Mouse (Mus musculus) stomach, embryonic 15.5 days (tissue): Measurements from ENCODE around the gene Ostm1. TPM values are rescaled to one million over a fixed set of nuclear protein-coding genes. Genes with fewer than 3 reads are reported as not detected.
A peak's percentile ranks its signal among the peaks of the same experiment; 100 is the strongest.

Experiments used
- ATAC-seq: fragments of 200-750 bp; cut with Nextera tagmentation; 2 replicates; pipeline ENCODE4 v1.8.0; 2017; ENCODE audit warnings: low read depth, moderate number of reproducible peaks, moderate TSS enrichment; ENCODE audit not compliant: insufficient read depth, low FRiP score
- H3K27ac ChIP-seq: fragments of 300-500 bp; sonication (generic); 2 replicates; pipeline ENCODE4 v1.5.1; 2015; ENCODE audit warnings: mild to moderate bottlenecking, inconsistent platforms
- H3K27me3 ChIP-seq: fragments of 300-500 bp; sonication (generic); replicated peaks from 2 replicates; pipeline ENCODE4 v1.6.1; 2015; ENCODE audit warnings: inconsistent platforms
- H3K36me3 ChIP-seq: fragments of 300-500 bp; sonication (generic); 2 replicates; pipeline ENCODE4 v1.6.1; 2015; ENCODE audit warnings: inconsistent platforms
- H3K4me1 ChIP-seq: fragments of 300-500 bp; sonication (generic); 2 replicates; pipeline ENCODE4 v1.6.1; 2015; ENCODE audit warnings: inconsistent platforms
- H3K4me2 ChIP-seq: fragments of 300-500 bp; sonication (generic); 2 replicates; pipeline ENCODE4 v1.6.1; 2015; ENCODE audit warnings: mild to moderate bottlenecking, inconsistent platforms
- H3K4me3 ChIP-seq: fragments of 300-500 bp; sonication (generic); replicated peaks from 2 replicates; pipeline ENCODE4 v1.5.1; 2015; ENCODE audit warnings: inconsistent platforms
- H3K9ac ChIP-seq: fragments of 300-500 bp; sonication (generic); 2 replicates; pipeline ENCODE4 v1.6.1; 2015; ENCODE audit warnings: inconsistent platforms
- H3K9me3 ChIP-seq: fragments of 300-500 bp; sonication (generic); 2 replicates; pipeline ENCODE4 v1.6.1; 2016; ENCODE audit warnings: inconsistent platforms
- whole genome bisulfite sequencing: fragments of 180-500 bp; shearing (Covaris S2); methylation state at CpG from one replicate; pipeline ENCODE4 v1.1.7; 2015; 5-methylcytosine and 5-hydroxymethylcytosine counted together
- polyA plus RNA-seq: library from polyadenylated mRNA; unstranded; fragments of >200 nt; fragmentation: Nextera tagmentation; extraction: Ambion mirVana; gene quantifications from 2 replicates; pipeline ENCODE4 v1.2.1, GENCODE M21; 2015

Ostm1 gene
- polyA plus RNA-seq, 1 experiment from 2014 or later = 13.0 TPM

- Histone ChIP-seq H3K4me3 (peak overlapping the region; percentile 37; the same call in 1 of the 2 replicates), H3K4me2 (no peak overlapping the region; the same call in 1 of the 2 replicates), H3K27ac (no peak overlapping the region), H3K4me1 (peaks cover 29% of the 10 kb centered on the region), H3K27me3 (peaks cover 85% of the 10 kb centered on the region), H3K9me3 (no peaks in the 10 kb centered on the region), H3K36me3 (no peaks in the 10 kb centered on the region), H3K9ac (no peak overlapping the region)
- ATAC-seq = no peak
- WGBS = 3% methylated on average over 8 of the region's 8 CpGs
Observed at GRCm38 (mm10) chr10:42634122-42634720, 50.6 kb downstream of the Ostm1 start.

- ATAC-seq = no peak
- H3K4me1 ChIP-seq = peaks cover 29% of the 10 kb centered on the region
- peaks cover 77% of the 10 kb centered on the region for H3K27me3 ChIP-seq
- H3K4me2 ChIP-seq = no peak overlapping the region
- H3K9me3 ChIP-seq = no peaks in the 10 kb centered on the region
- H3K4me3 ChIP-seq = no peak overlapping the region
- 4% methylated on average over 11 of the region's 11 CpGs for WGBS
- no peak overlapping the region for H3K27ac ChIP-seq
- no peaks in the 10 kb centered on the region for H3K36me3 ChIP-seq
- no peak overlapping the region for H3K9ac ChIP-seq
Observed at GRCm38 (mm10) chr10:42635046-42635445, 51.4 kb downstream of the Ostm1 start.

- Histone ChIP-seq H3K9me3 (no peaks in the 10 kb centered on the region), H3K27ac (no peak overlapping the region), H3K4me1 (peaks cover 29% of the 10 kb centered on the region), H3K4me2 (peak overlapping the region; percentile 41), H3K36me3 (no peaks in the 10 kb centered on the region), H3K9ac (no peak overlapping the region), H3K4me3 (peak overlapping the region; percentile 13; the same call in 1 of the 2 replicates), H3K27me3 (peaks cover 70% of the 10 kb centered on the region)
- WGBS = 3% methylated on average over 43 of the region's 52 CpGs
- ATAC-seq = no peak
Observed at GRCm38 (mm10) chr10:42635566-42636359, 52.1 kb downstream of the Ostm1 start.

- no peak overlapping the region for H3K9ac ChIP-seq
- no peak for ATAC-seq
- H3K27me3 ChIP-seq = peaks cover 62% of the 10 kb centered on the region
- H3K36me3 ChIP-seq = no peaks in the 10 kb centered on the region
- peaks cover 29% of the 10 kb centered on the region for H3K4me1 ChIP-seq
- peak overlapping the region; percentile 11 for H3K4me3 ChIP-seq
- no peak overlapping the region for H3K27ac ChIP-seq
- peak overlapping the region; percentile 33; the same call in 1 of the 2 replicates for H3K4me2 ChIP-seq
- H3K9me3 ChIP-seq = no peaks in the 10 kb centered on the region
- WGBS = 4% methylated on average over 27 of the region's 27 CpGs
Observed at GRCm38 (mm10) chr10:42636360-42637182, 52.9 kb downstream of the Ostm1 start.

- Histone ChIP-seq H3K4me1 (peaks cover 25% of the 10 kb centered on the region), H3K27ac (no peak overlapping the region), H3K9me3 (no peaks in the 10 kb centered on the region), H3K9ac (no peak overlapping the region), H3K4me2 (peak overlapping the region; percentile 33; the same call in 1 of the 2 replicates), H3K4me3 (peak overlapping the region; percentile 11), H3K36me3 (no peaks in the 10 kb centered on the region), H3K27me3 (peaks cover 54% of the 10 kb centered on the region)
- 6% methylated on average over 18 of the region's 18 CpGs for WGBS
- no peak for ATAC-seq
Observed at GRCm38 (mm10) chr10:42637183-42637788, 53.7 kb downstream of the Ostm1 start.

GRCm38 (mm10) chr10:42639856-42640255 is 56.2 kb downstream of the Ostm1 start:
- Histone ChIP-seq H3K4me2 (no peak overlapping the region), H3K27me3 (peaks cover 31% of the 10 kb centered on the region)
- WGBS = 83% methylated on average over 6 of the region's 6 CpGs

GRCm38 (mm10) chr10:42643638-42644037 is 60.0 kb downstream of the Ostm1 start:
- no peak overlapping the region for H3K4me2 ChIP-seq
- H3K4me3 ChIP-seq = no peak overlapping the region
- WGBS = 83% methylated on average over 9 of the region's 9 CpGs
- H3K9me3 ChIP-seq = no peaks in the 10 kb centered on the region
- ATAC-seq = no peak
- H3K9ac ChIP-seq = no peak overlapping the region
- H3K36me3 ChIP-seq = no peaks in the 10 kb centered on the region
- H3K27ac ChIP-seq = no peak overlapping the region
- 0 out of 2 replicates have a peak, but pooled peaks cover 3% of the 10 kb centered on the region for H3K27me3 ChIP-seq
- no peaks in the 10 kb centered on the region for H3K4me1 ChIP-seq

More at GRCm38 (mm10) chr10:42639856-42640255, 56.2 kb downstream of the Ostm1 start:
- no peaks in the 10 kb centered on the region for H3K9me3 ChIP-seq
- no peaks in the 10 kb centered on the region for H3K36me3 ChIP-seq
- H3K27ac ChIP-seq = no peak overlapping the region
- H3K9ac ChIP-seq = no peak overlapping the region
- no peak for ATAC-seq
- H3K4me1 ChIP-seq = peaks cover 12% of the 10 kb centered on the region
- H3K4me3 ChIP-seq = no peak overlapping the region

GRCm38 (mm10) chr10:42646340-42646739 is 62.7 kb downstream of the Ostm1 start:
- Histone ChIP-seq H3K4me1 (no peaks in the 10 kb centered on the region), H3K9me3 (no peaks in the 10 kb centered on the region), H3K9ac (no peak overlapping the region), H3K4me3 (no peak overlapping the region), H3K4me2 (no peak overlapping the region), H3K36me3 (no peaks in the 10 kb centered on the region), H3K27ac (no peak overlapping the region), H3K27me3 (no peaks in the 10 kb centered on the region)
- 43% methylated on average over 4 of the region's 4 CpGs for WGBS
- ATAC-seq = no peak

- no peak overlapping the region for H3K4me2 ChIP-seq
- WGBS = 77% methylated on average over 2 of the region's 2 CpGs
- H3K4me1 ChIP-seq = no peaks in the 10 kb centered on the region
- no peaks in the 10 kb centered on the region for H3K27me3 ChIP-seq
- H3K9me3 ChIP-seq = no peaks in the 10 kb centered on the region
- no peak overlapping the region for H3K27ac ChIP-seq
- H3K9ac ChIP-seq = no peak overlapping the region
- no peaks in the 10 kb centered on the region for H3K36me3 ChIP-seq
- H3K4me3 ChIP-seq = no peak overlapping the region
- ATAC-seq = no peak
Observed at GRCm38 (mm10) chr10:42661916-42662315, 78.3 kb downstream of the Ostm1 start.

GRCm38 (mm10) chr10:42669970-42670369 is 86.3 kb downstream of the Ostm1 start:
- Histone ChIP-seq H3K9ac (no peak overlapping the region), H3K27me3 (no peaks in the 10 kb centered on the region), H3K4me2 (no peak overlapping the region), H3K27ac (no peak overlapping the region), H3K4me3 (no peak overlapping the region), H3K9me3 (no peaks in the 10 kb centered on the region), H3K36me3 (no peaks in the 10 kb centered on the region), H3K4me1 (no peaks in the 10 kb centered on the region)
- no peak for ATAC-seq
- WGBS = 87% methylated on average over 4 of the region's 4 CpGs

- H3K4me2 ChIP-seq = no peak overlapping the region
- no peaks in the 10 kb centered on the region for H3K4me1 ChIP-seq
- no peaks in the 10 kb centered on the region for H3K9me3 ChIP-seq
- H3K4me3 ChIP-seq = no peak overlapping the region
- no peak overlapping the region for H3K27ac ChIP-seq
- ATAC-seq = no peak
- WGBS = 73% methylated on average over 3 of the region's 3 CpGs
- no peaks in the 10 kb centered on the region for H3K27me3 ChIP-seq
- H3K9ac ChIP-seq = no peak overlapping the region
- H3K36me3 ChIP-seq = no peaks in the 10 kb centered on the region
Observed at GRCm38 (mm10) chr10:42672798-42673197, 89.2 kb downstream of the Ostm1 start.
